Mouse (Mus musculus) embryonic stem cell, embryonic (primary cell): ENCODE measurements around the gene Cela3a.

Experiments
- CTCF ChIA-PET, 4 experiments: fragments of 300-600 bp in 2 of 4; fragments of 350-600 bp in 2 of 4; sonication (Branson Sonifier 250); formaldehyde crosslinking; loops; one replicate each; lab custom pipeline; 2022; ENCODE audit warnings: inconsistent platforms in 2 of 4; lab: Charles Lee
- POLR2A ChIA-PET, 4 experiments: fragments of 300-600 bp in 2 of 4; fragments of 350-600 bp in 2 of 4; sonication (Branson Sonifier 250); formaldehyde crosslinking; loops; one replicate each; lab custom pipeline; 2022; ENCODE audit warnings: antibody characterized with exemption in 4 of 4, inconsistent platforms in 1 of 4; lab: Charles Lee

The Cela3a gene

GRCm38 (mm10) chr4:137367275-137368088 lies 42.1 kb downstream of the Cela3a start:
- ChIA-PET CTCF (interaction anchor here in 3 of 4 experiments (0.6 to 1.1 kb wide), 6 partner anchors 13 to 1647 kb away, joined by 3 to 4 read pairs (median 3); no protein-coding TSS in a partner anchor), POLR2A (interaction anchor here in 3 of 4 experiments (0.8 to 2.5 kb wide), 8 partner anchors 9 to 30 kb away, joined by 3 to 14 read pairs (median 4); partner anchors contain the start of gene Cdc42 (in 2 of the 3))

- CTCF ChIA-PET = interaction anchor here in 2 of 4 experiments (0.7 to 1.1 kb wide), 2 partner anchors 58 to 261 kb away, joined by 3 to 15 read pairs; no protein-coding TSS in a partner anchor
- POLR2A ChIA-PET = interaction anchor here in 2 of 4 experiments (1.3 to 1.6 kb wide), 2 partner anchors 9 to 22 kb away, joined by 3 to 5 read pairs; no protein-coding TSS in a partner anchor
These were observed 43.5 kb downstream of the Cela3a start for GRCm38 (mm10) chr4:137366097-137366496.

- POLR2A ChIA-PET = interaction anchor here in 2 of 4 experiments (0.7 to 1.6 kb wide), 4 partner anchors 9 to 23 kb away, joined by 3 to 5 read pairs (median 3); no protein-coding TSS in a partner anchor
- CTCF ChIA-PET = interaction anchor here in 3 of 4 experiments (0.6 to 1.1 kb wide), 5 partner anchors 57 to 561 kb away, joined by 3 to 15 read pairs (median 3); no protein-coding TSS in a partner anchor
These were observed 44.1 kb downstream of the Cela3a start for GRCm38 (mm10) chr4:137365356-137366062.

GRCm38 (mm10) chr4:137364826-137365225 lies 44.8 kb downstream of the Cela3a start:
- ChIA-PET POLR2A (interaction anchor here in 2 of 4 experiments (0.7 to 1.6 kb wide), 4 partner anchors 9 to 23 kb away, joined by 3 to 5 read pairs (median 3); no protein-coding TSS in a partner anchor), CTCF (interaction anchor here in 2 of 4 experiments (0.7 to 1.1 kb wide), 3 partner anchors 56 to 278 kb away, joined by 3 read pairs; no protein-coding TSS in a partner anchor)

GRCm38 (mm10) chr4:137360996-137361395 lies 48.6 kb downstream of the Cela3a start:
- CTCF ChIA-PET = interaction anchor here in 2 of 4 experiments (0.5 to 1.2 kb wide), 6 partner anchors 19 to 1867 kb away, joined by 3 to 4 read pairs (median 3); partner anchors contain the start of gene Stpg1 (in 1 of the 2)

GRCm38 (mm10) chr4:137358291-137359002 lies 51.1 kb downstream of the Cela3a start:
- ChIA-PET CTCF (interaction anchor here in 3 of 4 experiments (0.6 to 0.9 kb wide), 5 partner anchors 44 to 1119 kb away, joined by 3 to 4 read pairs (median 3); no protein-coding TSS in a partner anchor), POLR2A (interaction anchor here (0.6 to 2.9 kb wide), 10 partner anchors 9 to 894 kb away, joined by 3 to 14 read pairs (median 5); partner anchors contain the start of gene Usp48 (in 1 of the 4))

More at GRCm38 (mm10) chr4:137360996-137361395, 48.6 kb downstream of the Cela3a start:
- POLR2A ChIA-PET = interaction anchor here in 3 of 4 experiments (1.0 to 1.4 kb wide), 9 partner anchors 10 to 220 kb away, joined by 3 to 5 read pairs (median 4); no protein-coding TSS in a partner anchor

- CTCF ChIA-PET = interaction anchor here in 2 of 4 experiments (0.6 kb wide), 3 partner anchors 12 to 124 kb away, joined by 3 to 9 read pairs (median 4); no protein-coding TSS in a partner anchor
- POLR2A ChIA-PET = interaction anchor here (0.6 to 2.9 kb wide), 13 partner anchors 10 to 302 kb away, joined by 3 to 14 read pairs (median 3); partner anchors contain the start of gene Usp48 (in 1 of the 4)
These were observed 51.9 kb downstream of the Cela3a start, which contains the start of gene Cdc42 for GRCm38 (mm10) chr4:137357517-137358254. Gene Cdc42, minus strand, starts transcription at chr4:137357720.

- CTCF ChIA-PET = interaction anchor here in 1 of 4 experiments (0.6 kb wide), 1 partner anchor 13 kb away, joined by 9 read pairs; no protein-coding TSS in a partner anchor
These were observed 52.7 kb downstream of the Cela3a start for GRCm38 (mm10) chr4:137356674-137357510.

More at GRCm38 (mm10) chr4:137356674-137357510, 52.7 kb downstream of the Cela3a start:
- POLR2A ChIA-PET = interaction anchor here (0.7 to 2.9 kb wide), 12 partner anchors 8 to 303 kb away, joined by 3 to 14 read pairs (median 3); partner anchors contain the start of gene Usp48 (in 1 of the 4)
